Mouse (Mus musculus): ENCODE data around the gene Gm38119.
"Not testable (repeated sequence)": the region's sequence is repeated elsewhere in the genome, so short reads cannot be mapped to it uniquely, and the experiment has no call there.

Gene Gm38119

DNA sequence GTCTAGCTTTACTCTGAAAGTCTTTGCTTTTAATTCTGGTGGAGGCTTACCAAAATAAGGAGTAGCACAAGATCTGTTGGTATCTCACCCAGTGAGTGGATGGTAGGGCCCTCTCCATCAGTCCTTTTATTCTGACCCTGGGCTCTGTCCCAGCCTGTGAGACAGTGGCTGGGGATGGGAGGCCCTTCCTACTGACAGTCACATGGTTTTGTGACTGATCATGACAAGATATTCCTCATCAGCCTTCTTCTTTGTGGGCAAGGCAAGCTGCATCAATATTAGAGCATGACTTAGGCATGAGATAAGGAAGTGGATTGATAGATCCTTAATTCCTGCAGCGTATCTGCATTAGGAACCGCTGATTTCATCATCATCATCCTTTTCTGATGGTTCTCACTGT, 29.9 kb downstream of the Gm38119 start, which contains the start of gene Lce1e:
TSS of gene Lce1e (minus strand) at position 101 of the 400 bp plus-strand sequence.
- no peaks in the 10 kb centered on the region for H3K36me3 ChIP-seq (ENCODE audit: insufficient read depth, low read length)
- no peaks in the 10 kb centered on the region for H3K27me3 ChIP-seq (ENCODE audit: insufficient read depth, low read length)
- peaks cover 5% of the 10 kb centered on the region; the same call in 1 of the 2 replicates for H3K9me3 ChIP-seq (ENCODE audit: low read length)
- no peaks in the 10 kb centered on the region for H3K4me1 ChIP-seq (replicated peaks; ENCODE audit: low read depth, low read length)
- no peak within 1 kb of the TSS for H3K4me3 ChIP-seq (replicated peaks; ENCODE audit: low read length)
- TF ChIP-seq NANOG (IDR thresholded peaks at IDR 0.05; ENCODE audit: borderline replicate concordance, low read length) (no peak), CTCF (conservative IDR thresholded peaks at IDR 0.05; ENCODE audit: low read length) (no peak), POU5F1 (IDR thresholded peaks at IDR 0.05; ENCODE audit: borderline replicate concordance, low read length) (no peak)

DNA sequence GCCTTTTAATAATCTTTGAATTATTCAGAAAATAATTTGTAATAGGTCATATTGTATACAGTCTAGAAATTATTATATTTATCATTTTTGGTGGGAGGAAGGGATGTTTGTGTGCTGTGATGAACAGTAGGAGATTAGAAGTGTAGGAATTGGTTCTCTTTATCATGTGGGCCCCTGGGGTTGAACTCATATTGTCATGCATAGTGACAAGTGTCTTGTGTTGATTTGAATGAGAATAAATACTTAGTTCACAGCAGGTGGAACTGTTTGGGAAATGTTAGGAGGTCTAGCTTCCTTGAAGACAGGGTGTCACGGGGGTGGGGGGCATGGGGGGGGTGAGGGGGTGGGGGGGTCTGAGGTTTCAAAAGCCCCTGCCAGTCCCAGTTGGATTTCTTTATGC, 44.3 kb downstream of the Gm38119 start:
- no peaks in the 10 kb centered on the region for H3K9me3 ChIP-seq (ENCODE audit: low read length)
- H3K27me3 ChIP-seq (ENCODE audit: insufficient read depth, low read length), result no peaks in the 10 kb centered on the region
- H3K36me3 ChIP-seq (ENCODE audit: insufficient read depth, low read length), result no peaks in the 10 kb centered on the region
- peaks cover 6% of the 10 kb centered on the region; the same call in 1 of the 2 replicates for H3K4me1 ChIP-seq (replicated peaks; ENCODE audit: low read depth, low read length)
- H3K4me3 ChIP-seq (replicated peaks; ENCODE audit: low read length), result no peak overlapping the region
- TF ChIP-seq CTCF (conservative IDR thresholded peaks at IDR 0.05; ENCODE audit: low read length) (no peak), POU5F1 (IDR thresholded peaks at IDR 0.05; ENCODE audit: borderline replicate concordance, low read length) (peak; percentile 88), NANOG (IDR thresholded peaks at IDR 0.05; ENCODE audit: borderline replicate concordance, low read length) (peak; percentile 56; the same call in 1 of the 2 replicates)

DNA sequence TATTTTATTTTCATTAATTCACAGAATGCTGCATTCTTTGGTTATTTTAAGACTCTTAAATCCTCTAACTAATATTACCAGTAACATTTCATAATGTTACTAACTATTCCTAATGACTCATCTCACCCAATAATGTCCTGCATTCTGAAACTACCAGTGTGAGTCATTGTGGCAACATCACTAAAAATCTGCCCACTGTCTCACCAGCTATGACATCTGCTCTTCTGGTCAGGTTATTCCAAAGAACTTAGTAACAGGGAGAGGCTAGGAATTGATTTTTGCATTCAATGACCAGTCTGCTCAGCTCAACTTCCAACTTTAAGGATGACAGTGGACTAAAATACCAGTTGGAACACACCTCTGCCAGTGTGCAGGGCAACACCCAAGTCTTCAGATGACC, 47.2 kb downstream of the Gm38119 start:
- peaks cover 10% of the 10 kb centered on the region for H3K27me3 ChIP-seq (ENCODE audit: insufficient read depth, low read length)
- H3K36me3 ChIP-seq (ENCODE audit: insufficient read depth, low read length), result no peaks in the 10 kb centered on the region
- H3K9me3 ChIP-seq (ENCODE audit: low read length), result no peaks in the 10 kb centered on the region
- no peak overlapping the region for H3K4me3 ChIP-seq (replicated peaks; ENCODE audit: low read length)
- H3K4me1 ChIP-seq (replicated peaks; ENCODE audit: low read depth, low read length), result peaks cover 6% of the 10 kb centered on the region; the same call in 1 of the 2 replicates
- TF ChIP-seq NANOG (IDR thresholded peaks at IDR 0.05; ENCODE audit: borderline replicate concordance, low read length), result no peak
- no peak for TF ChIP-seq POU5F1 (IDR thresholded peaks at IDR 0.05; ENCODE audit: borderline replicate concordance, low read length)
- TF ChIP-seq CTCF (conservative IDR thresholded peaks at IDR 0.05; ENCODE audit: low read length), result no peak

DNA sequence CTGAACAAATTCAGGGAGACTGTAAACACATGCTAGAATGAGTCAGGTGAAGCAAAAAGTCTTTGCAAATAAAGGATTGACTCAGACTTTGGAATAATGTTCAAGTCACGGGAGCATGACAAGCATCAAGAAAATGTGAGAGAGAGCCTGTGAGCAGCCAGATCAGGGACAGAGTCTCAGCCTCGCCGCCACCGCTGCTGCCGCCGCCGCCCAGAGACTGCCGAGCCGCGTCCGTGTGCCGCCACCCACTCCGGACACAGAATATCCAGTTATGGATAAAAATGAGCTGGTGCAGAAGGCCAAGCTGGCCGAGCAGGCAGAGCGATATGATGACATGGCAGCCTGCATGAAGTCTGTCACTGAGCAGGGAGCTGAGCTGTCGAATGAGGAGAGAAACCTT, 49.7 kb downstream of the Gm38119 start:
- not testable (repeated sequence) for H3K36me3 ChIP-seq (ENCODE audit: insufficient read depth, low read length); H3K9me3 ChIP-seq (ENCODE audit: low read length); H3K4me1 ChIP-seq (replicated peaks; ENCODE audit: low read depth, low read length)
- Histone ChIP-seq H3K27me3 (ENCODE audit: insufficient read depth, low read length) (peaks cover 15% of the 10 kb centered on the region), H3K4me3 (replicated peaks; ENCODE audit: low read length) (peak overlapping the region; percentile 48; the same call in 1 of the 2 replicates)
